7 mouse cellular contexts compared by ENCODE assay signal in genomic region chr5:49285455-49286135, GRCm38 (mm10).
DNase-seq lines count a peak whose midpoint lies in the region; ATAC-seq and TF ChIP-seq lines count a peak whose summit lies in the region.

No protein-coding gene starts in this region.

- 0 out of 2 replicates have a peak, but pooled peaks have one; percentile 45 for ATAC-seq in hindbrain, embryonic 11.5 days (ENCODE audit: low FRiP score)
- peak; percentile 61 for ATAC-seq in midbrain, embryonic 12.5 days (ENCODE audit: low FRiP score, low read depth)
- no peak for ATAC-seq in CD4-positive, CD25-positive, alpha-beta regulatory T cell, adult 4 months

- no peaks in the 10 kb centered on the region for H3K36me3 ChIP-seq in hindbrain, embryonic 11.5 days (ENCODE audit: control insufficient read depth, insufficient read depth, low read length)
- H3K36me3 ChIP-seq in midbrain, embryonic 12.5 days = no peaks in the 10 kb centered on the region

- DNase-seq in left cerebral cortex, adult 2 months (ENCODE audit: extremely low spot score in 1 of 2, low spot score in 2 of 2) = peak; percentile 27 to 28
- DNase-seq in left cerebral cortex, adult 9 months (ENCODE audit: low spot score in 2 of 2) = no peak
- DNase-seq in embryo, embryonic 9.5 days (ENCODE audit: extremely low spot score) = peak; percentile 7
- DNase-seq in hindbrain, embryonic 11.5 days (ENCODE audit: low spot score) = peak; percentile 14
- no peak for DNase-seq in urinary bladder, postnatal 4 days (ENCODE audit: low spot score in 2 of 2)

- TF ChIP-seq CTCF in left cerebral cortex, adult 2 months (IDR thresholded peaks at IDR 0.05) = no peak

- H3K27me3 ChIP-seq in hindbrain, embryonic 11.5 days (ENCODE audit: control insufficient read depth, insufficient read depth, low read length) = no peaks in the 10 kb centered on the region
- H3K27me3 ChIP-seq in midbrain, embryonic 12.5 days = no peaks in the 10 kb centered on the region

- intact Hi-C loops in left cerebral cortex, adult 2 months (cut with DNase I) = loop anchor here (5.0 kb wide), 1 partner anchor 67 kb away; no protein-coding TSS in a partner anchor

- H3K4me1 ChIP-seq in hindbrain, embryonic 11.5 days (replicated peaks; ENCODE audit: control insufficient read depth, insufficient read depth, low read length) = no peaks in the 10 kb centered on the region
- peaks cover 15% of the 10 kb centered on the region for H3K4me1 ChIP-seq in midbrain, embryonic 12.5 days

- peak overlapping the region; percentile 7; the same call in 1 of the 2 replicates for H3K4me2 ChIP-seq in hindbrain, embryonic 11.5 days (replicated peaks; ENCODE audit: low read depth, low read length)
- peak overlapping the region; percentile 56 for H3K4me2 ChIP-seq in midbrain, embryonic 12.5 days (replicated peaks)

- no peak overlapping the region for H3K9ac ChIP-seq in hindbrain, embryonic 11.5 days (ENCODE audit: low read depth, low read length)
- peak overlapping the region; percentile 37; the same call in 1 of the 2 replicates for H3K9ac ChIP-seq in midbrain, embryonic 12.5 days (replicated peaks)

- 31% methylated on average over 12 of the region's 12 CpGs for WGBS in hindbrain, embryonic 11.5 days
- 12% methylated on average over 12 of the region's 12 CpGs for WGBS in midbrain, embryonic 12.5 days

- H3K27ac ChIP-seq in left cerebral cortex, adult 2 months = no peak overlapping the region
- no peak overlapping the region for H3K27ac ChIP-seq in hindbrain, embryonic 11.5 days (ENCODE audit: low read depth, low read length)
- H3K27ac ChIP-seq in midbrain, embryonic 12.5 days (replicated peaks) = no peak overlapping the region

- peak overlapping the region; percentile 39 for H3K4me3 ChIP-seq in left cerebral cortex, adult 2 months
- H3K4me3 ChIP-seq in hindbrain, embryonic 11.5 days (ENCODE audit: low read depth, low read length) = no peak overlapping the region
- peak overlapping the region; percentile 30 for H3K4me3 ChIP-seq in midbrain, embryonic 12.5 days

- no peaks in the 10 kb centered on the region for H3K9me3 ChIP-seq in hindbrain, embryonic 11.5 days (ENCODE audit: control insufficient read depth, low read length)
- H3K9me3 ChIP-seq in midbrain, embryonic 12.5 days = no peaks in the 10 kb centered on the region

Comparison
In these comparisons a context has a peak if more than half of its experiments do, and no peak if none do; other contexts are left out.
1. DNase-seq: peak in left cerebral cortex, adult 2 months (2 of 2), embryo, embryonic 9.5 days (single experiment) and hindbrain, embryonic 11.5 days (single experiment); none in left cerebral cortex, adult 9 months (0 of 2) and urinary bladder, postnatal 4 days (0 of 2).